Mouse (Mus musculus) myocyte (in vitro differentiated cells): ENCODE data around the gene Fam69b. TPM values are rescaled to one million over a fixed set of nuclear protein-coding genes. Genes with fewer than 3 reads are reported as not detected.

ENCODE experiments used
- H3K27me3 ChIP-seq: one replicate; pipeline ENCODE4 v1.6.1; 2011; ENCODE audit not compliant: control insufficient read depth, insufficient read depth, insufficient read length
- H3K36me3 ChIP-seq: one replicate; pipeline ENCODE4 v1.6.1; 2011; ENCODE audit not compliant: control insufficient read depth, insufficient read depth
- H3K4me2 ChIP-seq: one replicate; pipeline ENCODE4 v1.6.1; 2011; ENCODE audit warnings: low read depth, control low read depth
- H3K4me3 ChIP-seq: one replicate; pipeline ENCODE4 v1.5.1; 2011; ENCODE audit warnings: mild to moderate bottlenecking, control low read depth, moderate library complexity
- H3K79me2 ChIP-seq: one replicate; pipeline ENCODE4 v1.6.1; 2011; ENCODE audit not compliant: control insufficient read depth, insufficient read depth
- H3ac ChIP-seq: one replicate; pipeline ENCODE4 v1.6.1; 2011; ENCODE audit not compliant: control insufficient read depth, insufficient read length
- CEBPB ChIP-seq: IDR thresholded peaks from 2 replicates; pipeline ENCODE4 v1.6.1; 2011; ENCODE audit warnings: mild to moderate bottlenecking, moderate library complexity; ENCODE audit not compliant: poor library complexity, insufficient read depth, severe bottlenecking
- E2F4 ChIP-seq: IDR thresholded peaks from one replicate; pipeline ENCODE4 v1.6.1; 2011; ENCODE audit warnings: mild to moderate bottlenecking, control low read depth, moderate library complexity; ENCODE audit not compliant: insufficient read depth
- MAX ChIP-seq: IDR thresholded peaks from one replicate; pipeline ENCODE4 v1.6.1; 2011; ENCODE audit warnings: low read depth, mild to moderate bottlenecking, control low read depth
- MYOD1 ChIP-seq, 3 experiments: IDR thresholded peaks; one replicate each; pipeline ENCODE4 v1.6.1; 2011; ENCODE audit warnings: control low read depth in 2 of 3, low read depth in 2 of 3, mild to moderate bottlenecking in 2 of 3, moderate library complexity in 1 of 3; ENCODE audit not compliant: insufficient read length in 2 of 3, control insufficient read depth in 1 of 3
- MYOG ChIP-seq, 3 experiments: IDR thresholded peaks; one replicate each; pipeline ENCODE4 v1.6.1; 2011; ENCODE audit warnings: control low read depth in 2 of 3, low read depth in 2 of 3, mild to moderate bottlenecking in 2 of 3; ENCODE audit not compliant: insufficient read length in 2 of 3, control insufficient read depth in 1 of 3, insufficient read depth in 1 of 3
- POLR2A ChIP-seq: IDR thresholded peaks from one replicate; pipeline ENCODE4 v1.6.1; 2011; ENCODE audit warnings: low read depth, mild to moderate bottlenecking, control low read depth, moderate library complexity; ENCODE audit not compliant: insufficient read length
- POLR2AphosphoS2 ChIP-seq: IDR thresholded peaks from one replicate; pipeline ENCODE4 v1.6.1; 2011; ENCODE audit warnings: low read depth, control low read depth; ENCODE audit not compliant: insufficient read length
- REST ChIP-seq: IDR thresholded peaks from one replicate; pipeline ENCODE4 v1.6.1; 2011; ENCODE audit warnings: mild to moderate bottlenecking, control low read depth, moderate library complexity; ENCODE audit not compliant: insufficient read depth, insufficient read length
- SRF ChIP-seq: IDR thresholded peaks from one replicate; pipeline ENCODE4 v1.6.1; 2011; ENCODE audit warnings: low read depth; ENCODE audit not compliant: control insufficient read depth, insufficient read length
- TCF12 ChIP-seq: IDR thresholded peaks from one replicate; pipeline ENCODE4 v1.6.1; 2011; ENCODE audit warnings: mild to moderate bottlenecking, control low read depth; ENCODE audit not compliant: poor library complexity, insufficient read depth, severe bottlenecking
- TCF3 ChIP-seq: IDR thresholded peaks from one replicate; pipeline ENCODE4 v1.6.1; 2011; ENCODE audit warnings: low read depth, control low read depth; ENCODE audit not compliant: insufficient read length
- USF1 ChIP-seq: IDR thresholded peaks from one replicate; pipeline ENCODE4 v1.6.1; 2011; ENCODE audit warnings: low read depth, mild to moderate bottlenecking, control low read depth, moderate library complexity
- polyA plus RNA-seq: library from polyadenylated mRNA; unstranded; fragments of >200 nt; fragmentation: generic; extraction: Trizol; gene quantifications from one replicate; pipeline ENCODE4 v1.2.1, GENCODE M21; 2012; ENCODE audit warnings: missing spikeins

Gene Fam69b
- polyA plus RNA-seq, 1 experiment: 2.6 TPM

GRCm38 (mm10) chr2:26617928-26618327 is 10.3 kb upstream of the Fam69b start:
- Histone ChIP-seq H3K27me3 (peaks cover 10% of the 10 kb centered on the region), H3K36me3 (no peaks in the 10 kb centered on the region)
- TF ChIP-seq MYOG (IDR thresholded peaks at IDR 0.05; ENCODE audit: control insufficient read depth in 1 of 3, insufficient read depth in 1 of 3, insufficient read length in 2 of 3, low read depth in 2 of 3): no peak
- no peak for TF ChIP-seq MAX
- no peak for TF ChIP-seq POLR2A
- TF ChIP-seq USF1: no peak
- TF ChIP-seq SRF: no peak
- no peak for TF ChIP-seq TCF3
- no peak for TF ChIP-seq MYOD1 (IDR thresholded peaks at IDR 0.05; ENCODE audit: control insufficient read depth in 1 of 3, insufficient read length in 2 of 3, low read depth in 2 of 3)
- TF ChIP-seq E2F4: no peak
- TF ChIP-seq CEBPB: no peak
- TF ChIP-seq REST: no peak

GRCm38 (mm10) chr2:26621246-26621645 is 7.0 kb upstream of the Fam69b start:
- TF ChIP-seq USF1 (no peak), E2F4 (no peak), POLR2AphosphoS2 (no peak), SRF (no peak), MYOG (IDR thresholded peaks at IDR 0.05; ENCODE audit: control insufficient read depth in 1 of 3, insufficient read depth in 1 of 3, insufficient read length in 2 of 3, low read depth in 2 of 3) (no peak), TCF3 (no peak), MAX (no peak), POLR2A (no peak), MYOD1 (IDR thresholded peaks at IDR 0.05; ENCODE audit: control insufficient read depth in 1 of 3, insufficient read length in 2 of 3, low read depth in 2 of 3) (no peak), REST (no peak), TCF12 (no peak), CEBPB (no peak)
- Histone ChIP-seq H3K36me3 (no peaks in the 10 kb centered on the region), H3K27me3 (peaks cover 10% of the 10 kb centered on the region), H3K4me3 (no peak overlapping the region), H3K4me2 (no peak overlapping the region), H3K79me2 (no peaks in the 10 kb centered on the region), H3ac (no peak overlapping the region)

More at GRCm38 (mm10) chr2:26617928-26618327, 10.3 kb upstream of the Fam69b start:
- no peaks in the 10 kb centered on the region for H3K79me2 ChIP-seq
- H3K4me3 ChIP-seq: no peak overlapping the region
- no peak overlapping the region for H3K4me2 ChIP-seq
- no peak overlapping the region for H3ac ChIP-seq

GRCm38 (mm10) chr2:26622984-26623383 is 5.3 kb upstream of the Fam69b start:
- H3K36me3 ChIP-seq: no peaks in the 10 kb centered on the region
- no peaks in the 10 kb centered on the region for H3K79me2 ChIP-seq
- TF ChIP-seq POLR2A (no peak), MAX (no peak), TCF3 (no peak), USF1 (no peak), REST (no peak), POLR2AphosphoS2 (no peak), MYOG (IDR thresholded peaks at IDR 0.05; ENCODE audit: control insufficient read depth in 1 of 3, insufficient read depth in 1 of 3, insufficient read length in 2 of 3, low read depth in 2 of 3) (no peak), E2F4 (no peak), TCF12 (no peak), CEBPB (no peak), SRF (no peak), MYOD1 (IDR thresholded peaks at IDR 0.05; ENCODE audit: control insufficient read depth in 1 of 3, insufficient read length in 2 of 3, low read depth in 2 of 3) (no peak)
- H3K4me2 ChIP-seq: no peak overlapping the region
- no peak overlapping the region for H3K4me3 ChIP-seq
- H3K27me3 ChIP-seq: peaks cover 10% of the 10 kb centered on the region
- no peak overlapping the region for H3ac ChIP-seq

GRCm38 (mm10) chr2:26625419-26625818 is 2.8 kb upstream of the Fam69b start:
- Histone ChIP-seq H3K4me2 (no peak overlapping the region), H3K4me3 (no peak overlapping the region), H3K79me2 (no peaks in the 10 kb centered on the region), H3K27me3 (no peaks in the 10 kb centered on the region), H3K36me3 (no peaks in the 10 kb centered on the region), H3ac (no peak overlapping the region)
- TF ChIP-seq TCF12 (no peak), E2F4 (no peak), MYOD1 (IDR thresholded peaks at IDR 0.05; ENCODE audit: control insufficient read depth in 1 of 3, insufficient read length in 2 of 3, low read depth in 2 of 3) (no peak), POLR2A (no peak), MYOG (IDR thresholded peaks at IDR 0.05; ENCODE audit: control insufficient read depth in 1 of 3, insufficient read depth in 1 of 3, insufficient read length in 2 of 3, low read depth in 2 of 3) (no peak), USF1 (no peak)

GRCm38 (mm10) chr2:26626081-26626480 is 2.2 kb upstream of the Fam69b start:
- Histone ChIP-seq H3K4me2 (no peak overlapping the region), H3K27me3 (no peaks in the 10 kb centered on the region), H3ac (no peak overlapping the region), H3K79me2 (no peaks in the 10 kb centered on the region), H3K36me3 (no peaks in the 10 kb centered on the region), H3K4me3 (no peak overlapping the region)
- TF ChIP-seq REST: no peak
- no peak for TF ChIP-seq POLR2A
- TF ChIP-seq SRF: no peak
- no peak for TF ChIP-seq POLR2AphosphoS2
- no peak for TF ChIP-seq E2F4
- no peak for TF ChIP-seq USF1
- TF ChIP-seq MYOD1 (IDR thresholded peaks at IDR 0.05; ENCODE audit: control insufficient read depth in 1 of 3, insufficient read length in 2 of 3, low read depth in 2 of 3): no peak
- no peak for TF ChIP-seq MYOG (IDR thresholded peaks at IDR 0.05; ENCODE audit: control insufficient read depth in 1 of 3, insufficient read depth in 1 of 3, insufficient read length in 2 of 3, low read depth in 2 of 3)
- no peak for TF ChIP-seq TCF12
- no peak for TF ChIP-seq MAX
- TF ChIP-seq TCF3: no peak
- no peak for TF ChIP-seq CEBPB
